Mouse (Mus musculus): ENCODE results near the gene Ighmbp2. TPM values are rescaled to one million over a fixed set of nuclear protein-coding genes. Genes with fewer than 3 reads are reported as not detected.
"Not testable (repeated sequence)": the region's sequence is repeated elsewhere in the genome, so short reads cannot be mapped to it uniquely, and the experiment has no call there.

Gene Ighmbp2
- total RNA-seq, 4 experiments from 2014 or later = 9.0 to 11.9 (median 10.6) TPM

DNA sequence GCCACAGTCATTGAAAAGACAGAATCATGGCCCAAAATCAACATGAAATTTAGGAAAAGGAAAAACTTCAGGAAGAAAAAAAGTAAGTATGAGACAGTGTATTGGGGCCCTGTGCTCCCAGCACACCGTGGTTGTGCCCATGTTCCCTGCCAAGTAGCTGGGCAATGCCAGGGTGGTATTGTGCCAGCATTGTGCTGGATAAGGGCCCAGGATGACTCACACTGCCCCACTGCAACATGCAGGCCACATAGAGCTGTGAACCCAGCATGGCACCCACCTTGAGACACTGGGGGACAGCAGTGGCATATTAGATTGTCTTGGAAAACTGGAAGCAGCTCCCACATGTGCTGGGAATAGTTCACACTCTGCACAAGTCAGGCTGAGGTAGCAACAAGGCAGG is 6.2 kb upstream of the Ighmbp2 start:
- no peak for DNase-seq (ENCODE audit: low spot score in 2 of 2)

- no peak for DNase-seq (ENCODE audit: low spot score in 2 of 2)
Measured at GRCm38 (mm10) chr19:3281886-3282285, 931 bp downstream of the Ighmbp2 start.

- DNase-seq (ENCODE audit: low spot score in 2 of 2) = no peak
Measured at GRCm38 (mm10) chr19:3275744-3276365, 7.0 kb downstream of the Ighmbp2 start.

GRCm38 (mm10) chr19:3273331-3273730 is 9.5 kb downstream of the Ighmbp2 start:
- DNase-seq (ENCODE audit: low spot score in 2 of 2) = no peak

- DNase-seq (ENCODE audit: low spot score in 2 of 2) = no peak
Measured at GRCm38 (mm10) chr19:3271366-3271765, 11.5 kb downstream of the Ighmbp2 start.

GRCm38 (mm10) chr19:3269803-3270202 is 13.0 kb downstream of the Ighmbp2 start:
- DNase-seq (ENCODE audit: low spot score in 2 of 2) = no peak

DNA sequence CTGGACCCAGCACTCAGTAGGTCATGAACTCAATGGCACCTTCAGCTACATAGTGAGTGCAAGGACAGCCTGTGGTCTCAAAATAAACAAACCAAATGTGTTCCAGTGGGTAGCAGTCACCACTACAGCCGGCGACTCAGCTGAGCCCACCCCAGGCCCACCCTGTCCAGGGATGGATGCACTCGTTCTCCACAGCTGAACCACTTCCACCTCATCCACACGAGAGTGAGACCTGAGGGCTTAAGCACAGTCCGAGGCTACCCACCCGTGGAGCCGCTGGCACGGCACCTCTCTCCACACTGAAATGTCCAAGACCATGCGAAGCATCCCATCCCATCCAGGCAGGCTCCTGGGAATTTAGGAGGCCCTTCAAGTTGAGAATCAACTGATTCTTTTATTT is 13.5 kb downstream of the Ighmbp2 start:
- DNase-seq (ENCODE audit: low spot score in 2 of 2) = peak in 1 of 2 experiments; percentile 0

DNA sequence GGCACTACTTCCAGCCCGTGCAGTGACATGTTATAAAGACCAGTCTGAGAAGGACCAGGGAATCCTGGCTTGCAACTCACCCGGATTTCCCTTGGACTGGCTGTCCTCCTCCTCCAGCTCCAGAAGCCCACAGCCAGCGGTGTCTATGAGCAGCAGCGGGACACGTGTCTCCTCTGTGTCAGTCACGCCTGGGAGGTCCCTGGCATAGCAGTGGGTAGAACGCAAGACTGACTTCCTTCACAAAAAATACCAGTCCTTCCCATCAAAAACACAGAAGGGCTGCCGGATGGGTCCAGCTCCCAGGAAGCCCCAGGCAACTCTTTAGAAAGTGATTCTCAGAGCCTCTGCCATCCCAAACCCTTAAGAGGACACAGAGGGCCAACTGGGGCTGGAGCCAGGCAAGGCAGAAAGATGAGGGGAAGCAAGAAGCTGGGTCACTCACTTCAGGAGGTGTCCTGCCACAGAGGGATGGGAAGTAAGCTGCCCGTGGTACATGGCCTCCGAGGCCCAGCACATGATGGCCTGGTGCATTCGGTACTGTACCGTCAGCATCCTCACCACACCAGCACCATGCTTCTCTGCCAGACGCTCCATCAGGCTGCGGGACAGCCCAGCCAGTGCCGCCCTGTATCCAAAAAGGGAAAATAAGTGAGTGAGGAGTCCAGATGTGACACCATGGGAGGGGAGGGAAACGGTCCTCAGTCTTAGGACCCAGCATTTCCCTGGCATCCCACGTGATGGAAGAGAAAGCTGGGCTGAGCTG is 14.4 kb downstream of the Ighmbp2 start:
- DNase-seq (ENCODE audit: low spot score in 2 of 2) = peak in 1 of 2 experiments; percentile 1

GRCm38 (mm10) chr19:3267340-3267739 is 15.5 kb downstream of the Ighmbp2 start:
- no peak for DNase-seq (ENCODE audit: low spot score in 2 of 2)

GRCm38 (mm10) chr19:3266676-3267075 is 16.1 kb downstream of the Ighmbp2 start:
- DNase-seq (ENCODE audit: low spot score in 2 of 2) = peak in 1 of 2 experiments; percentile 1

GRCm38 (mm10) chr19:3266136-3266535 is 16.7 kb downstream of the Ighmbp2 start:
- no peak for DNase-seq (ENCODE audit: low spot score in 2 of 2)

DNA sequence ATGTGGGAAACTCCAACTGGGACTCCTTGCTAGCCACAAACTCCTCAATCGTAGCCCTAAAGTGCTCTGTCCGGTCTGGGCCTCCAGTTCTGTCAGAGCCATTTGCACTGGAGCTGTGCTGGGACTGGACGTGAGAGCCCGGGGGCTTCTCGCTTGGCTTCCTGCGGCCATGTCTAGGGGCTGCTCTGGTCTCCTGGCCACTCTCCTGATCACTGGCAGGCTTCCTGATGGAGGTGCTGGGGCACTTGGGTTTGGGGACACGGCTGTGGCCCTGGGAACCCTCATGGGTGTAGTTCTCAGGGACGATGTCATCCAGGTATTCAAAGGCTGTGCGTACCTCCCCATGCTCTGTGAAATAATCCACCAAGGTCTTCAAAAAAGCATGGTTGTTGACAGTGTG is 17.6 kb downstream of the Ighmbp2 start:
- peak in 1 of 2 experiments; percentile 1 for DNase-seq (ENCODE audit: low spot score in 2 of 2)

DNA sequence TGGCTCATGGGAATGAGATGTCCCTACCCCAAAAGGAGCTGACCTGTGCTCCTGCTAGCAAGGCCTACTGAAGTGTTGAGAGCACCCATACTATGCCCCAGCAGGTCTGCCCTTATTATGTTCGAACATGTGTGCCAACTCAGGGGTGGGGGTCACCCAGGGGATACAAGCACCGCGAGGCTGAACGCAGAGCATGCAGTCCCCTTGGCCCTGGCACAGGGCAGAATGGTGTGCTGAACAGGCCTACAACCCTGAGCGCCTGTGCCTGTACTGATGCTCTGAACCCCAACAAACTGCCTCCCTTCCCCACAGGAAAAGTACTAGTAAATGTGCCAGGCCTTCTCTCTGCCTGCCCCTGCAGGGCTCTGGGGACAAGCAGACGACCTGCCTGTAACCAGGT is 18.5 kb downstream of the Ighmbp2 start:
- peak in 1 of 2 experiments; percentile 1 for DNase-seq (ENCODE audit: low spot score in 2 of 2)

GRCm38 (mm10) chr19:3261764-3262525 is 20.9 kb downstream of the Ighmbp2 start:
- peak in 1 of 2 experiments; percentile 2 for DNase-seq (ENCODE audit: low spot score in 2 of 2)

- DNase-seq (ENCODE audit: low spot score in 2 of 2) = no peak
Measured at GRCm38 (mm10) chr19:3261336-3261735, 21.5 kb downstream of the Ighmbp2 start.

- no peak for DNase-seq (ENCODE audit: low spot score in 2 of 2)
Measured at GRCm38 (mm10) chr19:3260591-3260990, 22.2 kb downstream of the Ighmbp2 start.

DNA sequence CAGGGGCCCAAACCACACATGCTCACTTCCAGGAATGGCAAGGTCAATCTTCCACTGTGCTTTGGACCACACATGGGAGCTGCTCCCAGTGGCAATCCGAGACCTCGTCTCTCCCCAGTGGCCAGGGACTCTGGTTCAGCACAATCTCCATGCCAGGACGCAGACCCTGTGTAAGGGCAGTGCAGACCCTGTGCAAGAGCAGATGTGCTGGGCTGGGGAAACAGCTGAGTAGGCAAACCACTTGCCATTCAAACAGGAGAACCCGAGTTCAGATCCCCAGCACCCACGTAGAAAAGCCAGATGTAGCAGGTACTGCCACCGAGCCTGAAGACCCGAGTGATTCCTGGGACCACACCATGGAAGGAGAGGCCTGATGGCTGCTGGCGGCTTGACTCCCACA is 22.8 kb downstream of the Ighmbp2 start:
- DNase-seq (ENCODE audit: low spot score in 2 of 2) = no peak

GRCm38 (mm10) chr19:3225261-3225660 is 57.6 kb downstream of the Ighmbp2 start:
- not testable (repeated sequence) for DNase-seq (ENCODE audit: low spot score in 2 of 2)

- DNase-seq (ENCODE audit: low spot score in 2 of 2) = not testable (repeated sequence)
Measured at GRCm38 (mm10) chr19:3214937-3215336, 67.9 kb downstream of the Ighmbp2 start.

Measured in layer of hippocampus, adult 8-10 months (tissue).